Mouse (Mus musculus): ENCODE data around the gene Polr1c.

The Polr1c gene

GRCm38 (mm10) chr17:46268026-46268720 is 20.3 kb upstream of the Polr1c start:
- in situ Hi-C loops (cut with MboI; ENCODE audit: low pct_unique_long_range_greater_than_20kb in 1 of 2, low sequenced_read_pairs in 2 of 2, unreplicated experiment in 1 of 2): no loop called here

- in situ Hi-C loops (cut with MboI; ENCODE audit: low pct_unique_long_range_greater_than_20kb in 1 of 2, low sequenced_read_pairs in 2 of 2, unreplicated experiment in 1 of 2): no loop called here
Observed at GRCm38 (mm10) chr17:46267511-46267910, 19.7 kb upstream of the Polr1c start.

- in situ Hi-C loops (cut with MboI; ENCODE audit: low pct_unique_long_range_greater_than_20kb in 1 of 2, low sequenced_read_pairs in 2 of 2, unreplicated experiment in 1 of 2): no loop called here
Observed at GRCm38 (mm10) chr17:46266986-46267385, 19.1 kb upstream of the Polr1c start.

- in situ Hi-C loops (cut with MboI; ENCODE audit: low pct_unique_long_range_greater_than_20kb in 1 of 2, low sequenced_read_pairs in 2 of 2, unreplicated experiment in 1 of 2): no loop called here
Observed at GRCm38 (mm10) chr17:46265918-46266618, 18.2 kb upstream of the Polr1c start.

- in situ Hi-C loops (cut with MboI; ENCODE audit: low pct_unique_long_range_greater_than_20kb in 1 of 2, low sequenced_read_pairs in 2 of 2, unreplicated experiment in 1 of 2): no loop called here
Observed at GRCm38 (mm10) chr17:46265502-46265901, 17.6 kb upstream of the Polr1c start.

- in situ Hi-C loops (cut with MboI; ENCODE audit: low pct_unique_long_range_greater_than_20kb in 1 of 2, low sequenced_read_pairs in 2 of 2, unreplicated experiment in 1 of 2): no loop called here
Observed at GRCm38 (mm10) chr17:46262201-46262694, 14.4 kb upstream of the Polr1c start.

- in situ Hi-C loops (cut with MboI; ENCODE audit: low pct_unique_long_range_greater_than_20kb in 1 of 2, low sequenced_read_pairs in 2 of 2, unreplicated experiment in 1 of 2): no loop called here
Observed at GRCm38 (mm10) chr17:46259675-46260074, 11.8 kb upstream of the Polr1c start.

GRCm38 (mm10) chr17:46258279-46259053 is 10.6 kb upstream of the Polr1c start:
- in situ Hi-C loops (cut with MboI; ENCODE audit: low pct_unique_long_range_greater_than_20kb in 1 of 2, low sequenced_read_pairs in 2 of 2, unreplicated experiment in 1 of 2): no loop called here

GRCm38 (mm10) chr17:46255147-46255546 is 7.3 kb upstream of the Polr1c start:
- in situ Hi-C loops (cut with MboI; ENCODE audit: low pct_unique_long_range_greater_than_20kb in 1 of 2, low sequenced_read_pairs in 2 of 2, unreplicated experiment in 1 of 2): no loop called here

GRCm38 (mm10) chr17:46254106-46254505 is 6.3 kb upstream of the Polr1c start:
- in situ Hi-C loops (cut with MboI; ENCODE audit: low pct_unique_long_range_greater_than_20kb in 1 of 2, low sequenced_read_pairs in 2 of 2, unreplicated experiment in 1 of 2): no loop called here

- in situ Hi-C loops (cut with MboI; ENCODE audit: low pct_unique_long_range_greater_than_20kb in 1 of 2, low sequenced_read_pairs in 2 of 2, unreplicated experiment in 1 of 2): no loop called here
Observed at GRCm38 (mm10) chr17:46253452-46254084, 5.7 kb upstream of the Polr1c start, which contains the start of gene Lrrc73. Lrrc73 (plus strand) TSS chr17:46253531.

- in situ Hi-C loops (cut with MboI; ENCODE audit: low pct_unique_long_range_greater_than_20kb in 1 of 2, low sequenced_read_pairs in 2 of 2, unreplicated experiment in 1 of 2): no loop called here
Observed at GRCm38 (mm10) chr17:46252571-46253451, 5.0 kb upstream of the Polr1c start.

GRCm38 (mm10) chr17:46251174-46251573 is 3.3 kb upstream of the Polr1c start:
- in situ Hi-C loops (cut with MboI; ENCODE audit: low pct_unique_long_range_greater_than_20kb in 1 of 2, low sequenced_read_pairs in 2 of 2, unreplicated experiment in 1 of 2): no loop called here

GRCm38 (mm10) chr17:46248189-46248522 is 302 bp upstream of the Polr1c start:
- in situ Hi-C loops (cut with MboI; ENCODE audit: low pct_unique_long_range_greater_than_20kb in 1 of 2, low sequenced_read_pairs in 2 of 2, unreplicated experiment in 1 of 2): loop anchor here (5.0 to 25.0 kb wide), 2 partner anchors 41 to 714 kb away; no protein-coding TSS in a partner anchor

- in situ Hi-C loops (cut with MboI; ENCODE audit: low pct_unique_long_range_greater_than_20kb in 1 of 2, low sequenced_read_pairs in 2 of 2, unreplicated experiment in 1 of 2): loop anchor here in 1 of 2 experiments (25.0 kb wide), 1 partner anchor 718 kb away; no protein-coding TSS in a partner anchor
Observed at GRCm38 (mm10) chr17:46244579-46244978, 3.3 kb downstream of the Polr1c start.

- in situ Hi-C loops (cut with MboI; ENCODE audit: low pct_unique_long_range_greater_than_20kb in 1 of 2, low sequenced_read_pairs in 2 of 2, unreplicated experiment in 1 of 2): loop anchor here in 1 of 2 experiments (25.0 kb wide), 1 partner anchor 719 kb away; no protein-coding TSS in a partner anchor
Observed at GRCm38 (mm10) chr17:46243624-46244023, 4.2 kb downstream of the Polr1c start.

- in situ Hi-C loops (cut with MboI; ENCODE audit: low pct_unique_long_range_greater_than_20kb in 1 of 2, low sequenced_read_pairs in 2 of 2, unreplicated experiment in 1 of 2): loop anchor here in 1 of 2 experiments (25.0 kb wide), 1 partner anchor 719 kb away; no protein-coding TSS in a partner anchor
Observed at GRCm38 (mm10) chr17:46242993-46243392, 4.9 kb downstream of the Polr1c start.

Data from mouse embryonic stem cell (cell line).